Mouse (Mus musculus) heart, adult 2 months (tissue): ENCODE measurements around the gene Ints7.

Source experiments
- CTCF ChIP-seq: fragments of 200-600 bp; IDR thresholded peaks from 2 replicates; pipeline ENCODE4 v1.8.1; 2022; ENCODE audit warnings: antibody characterized with exemption, mild to moderate bottlenecking, moderate library complexity
- EP300 ChIP-seq: fragments of 200-500 bp; IDR thresholded peaks from 2 replicates; pipeline ENCODE4 v1.6.1; 2011; ENCODE audit warnings: low read depth, low read length, control low read depth; ENCODE audit not compliant: insufficient read depth

DNA sequence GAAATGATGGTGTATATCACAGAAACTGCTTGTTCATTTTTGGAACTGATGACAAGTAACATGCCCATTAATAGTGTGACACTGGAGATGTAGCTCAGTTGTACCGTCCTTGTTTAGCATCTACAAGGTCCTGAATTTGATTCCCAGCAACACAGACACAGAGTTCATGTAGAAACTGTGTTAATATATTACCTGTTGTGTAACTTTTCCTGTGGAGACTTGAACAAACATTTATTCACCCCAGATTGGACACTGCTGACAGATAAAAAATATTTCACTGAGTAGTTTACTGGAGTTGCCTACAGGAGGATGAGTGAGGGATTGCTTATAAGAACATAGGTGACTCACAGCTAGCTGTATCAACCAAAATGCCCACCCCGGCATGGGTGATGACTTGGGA lies 13.3 kb downstream of the Ints7 start:
- TF ChIP-seq CTCF (no peak), EP300 (no peak)
